ENCODE assay signal across 9 mouse cellular contexts in the genomic region with DNA sequence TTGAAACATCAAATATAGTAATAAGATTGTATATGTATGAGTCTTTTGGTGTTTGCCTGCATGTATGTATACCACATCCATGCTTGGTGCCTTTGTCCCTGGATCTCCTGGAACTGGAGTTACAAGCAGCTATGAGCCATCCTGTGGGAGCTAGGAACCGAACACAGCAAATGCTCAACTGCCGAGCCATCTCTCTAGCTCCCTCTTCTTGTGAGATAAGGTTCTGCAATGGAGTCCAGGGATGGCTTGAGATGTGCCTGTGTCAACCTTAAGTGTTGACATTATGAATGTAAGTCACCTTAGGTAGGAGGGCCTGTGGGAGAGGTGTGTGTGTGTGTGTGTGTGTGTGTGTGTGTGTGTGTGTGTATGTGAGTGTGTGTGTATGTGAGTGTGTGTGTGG. TPM values are rescaled to one million over a fixed set of nuclear protein-coding genes. Genes with fewer than 3 reads are reported as not detected.
DNase-seq lines count a peak whose midpoint lies in the region; ATAC-seq and TF ChIP-seq lines count a peak whose summit lies in the region.
"Had no signal": no experiment of that assay in that cellular context is flagged by ENCODE, and none has a peak within 500 bp of the region (broad histone marks: within the 10 kb centered on the region; RNA-seq: fewer than 3 reads in every experiment).

No protein-coding gene starts in this region.

- H3K9ac ChIP-seq in kidney, postnatal 0 days (ENCODE audit: low read depth, low read length), result no peak overlapping the region
- H3K9ac ChIP-seq in kidney, embryonic 14.5 days (ENCODE audit: low read depth, low read length), result no peak overlapping the region
- no peak overlapping the region for H3K9ac ChIP-seq in liver, postnatal 0 days (replicated peaks)

- H3K4me3 ChIP-seq in kidney, postnatal 0 days (replicated peaks; ENCODE audit: low read depth, low read length), result no peak overlapping the region
- no peak overlapping the region for H3K4me3 ChIP-seq in kidney, embryonic 14.5 days (ENCODE audit: low read length)
- no peak overlapping the region for H3K4me3 ChIP-seq in liver, postnatal 0 days (ENCODE audit: low read depth, low read length)

- no peak for DNase-seq in kidney, postnatal 0 days (ENCODE audit: low spot score)
- peak; percentile 44 for DNase-seq in CD4-positive helper T cell, adult 2 months (ENCODE audit: low read depth, low spot score)
- peak; percentile 27 for DNase-seq in T-cell, adult 2 months (ENCODE audit: low spot score)
- peak; percentile 30 for DNase-seq in liver, postnatal 0 days
- no peak for DNase-seq in right cerebral cortex, postnatal 4 days
- DNase-seq in ovary, postnatal 14 days (ENCODE audit: low spot score), result no peak
- DNase-seq in left cerebral cortex, postnatal 14 days (ENCODE audit: low spot score in 2 of 2), result no peak
- DNase-seq: gastrocnemius, postnatal 25 days had no signal

- no peak for ATAC-seq in kidney, postnatal 0 days (replicated peaks; ENCODE audit: low FRiP score, low read depth)
- no peak for ATAC-seq in kidney, embryonic 14.5 days (ENCODE audit: low FRiP score, low TSS enrichment)
- ATAC-seq in liver, postnatal 0 days, result no peak

- peaks cover 12% of the 10 kb centered on the region; the same call in 1 of the 2 replicates for H3K36me3 ChIP-seq in kidney, postnatal 0 days (ENCODE audit: insufficient read depth, low read length)
- peaks cover 16% of the 10 kb centered on the region for H3K36me3 ChIP-seq in kidney, embryonic 14.5 days (ENCODE audit: control insufficient read depth, insufficient read depth, low read length)
- peaks cover 11% of the 10 kb centered on the region; the same call in 1 of the 2 replicates for H3K36me3 ChIP-seq in liver, postnatal 0 days (replicated peaks; ENCODE audit: insufficient read depth, low read length)

- no peaks in the 10 kb centered on the region for H3K9me3 ChIP-seq in kidney, postnatal 0 days (replicated peaks; ENCODE audit: low read length)
- no peaks in the 10 kb centered on the region for H3K9me3 ChIP-seq in kidney, embryonic 14.5 days (ENCODE audit: control insufficient read depth, low read length)
- no peaks in the 10 kb centered on the region for H3K9me3 ChIP-seq in liver, postnatal 0 days (ENCODE audit: low read length)

- H3K4me1 ChIP-seq in kidney, postnatal 0 days (replicated peaks; ENCODE audit: insufficient read depth, low read length), result peaks cover 5% of the 10 kb centered on the region; the same call in 1 of the 2 replicates
- no peaks in the 10 kb centered on the region for H3K4me1 ChIP-seq in kidney, embryonic 14.5 days (ENCODE audit: control insufficient read depth, insufficient read depth, low read length)
- H3K4me1 ChIP-seq in liver, postnatal 0 days (ENCODE audit: insufficient read depth), result peaks cover 13% of the 10 kb centered on the region; the same call in 1 of the 2 replicates

- no peak overlapping the region for H3K27ac ChIP-seq in kidney, postnatal 0 days
- no peak overlapping the region for H3K27ac ChIP-seq in kidney, embryonic 14.5 days (ENCODE audit: low read depth, low read length)
- no peak overlapping the region for H3K27ac ChIP-seq in liver, postnatal 0 days (ENCODE audit: low read depth)

- no peak for TF ChIP-seq EP300 in liver, postnatal 0 days (IDR thresholded peaks at IDR 0.05; ENCODE audit: low read depth)

- WGBS in kidney, postnatal 0 days, result 52% methylated on average over 2 of the region's 2 CpGs
- WGBS in kidney, embryonic 14.5 days, result 51% methylated on average over 2 of the region's 2 CpGs
- WGBS in liver, postnatal 0 days (ENCODE audit: insufficient replicate concordance), result 40% methylated on average over 2 of the region's 2 CpGs

- TF ChIP-seq CTCF in kidney, postnatal 0 days (IDR thresholded peaks at IDR 0.05; ENCODE audit: low read depth), result peak; percentile 43; the same call in 1 of the 2 replicates
- TF ChIP-seq CTCF in liver, postnatal 0 days (IDR thresholded peaks at IDR 0.05; ENCODE audit: low read depth), result peak; percentile 77

- no peaks in the 10 kb centered on the region for H3K27me3 ChIP-seq in kidney, postnatal 0 days (ENCODE audit: insufficient read depth, low read length)
- no peaks in the 10 kb centered on the region for H3K27me3 ChIP-seq in kidney, embryonic 14.5 days (ENCODE audit: control insufficient read depth, insufficient read depth, low read length)
- no peaks in the 10 kb centered on the region for H3K27me3 ChIP-seq in liver, postnatal 0 days (ENCODE audit: insufficient read depth, low read length)

- intact Hi-C loops in left cerebral cortex, postnatal 14 days (cut with DNase I), result no loop called here

- H3K4me2 ChIP-seq in kidney, postnatal 0 days (ENCODE audit: low read length), result no peak overlapping the region
- H3K4me2 ChIP-seq in kidney, embryonic 14.5 days (replicated peaks; ENCODE audit: low read depth, low read length), result no peak overlapping the region
- no peak overlapping the region for H3K4me2 ChIP-seq in liver, postnatal 0 days (ENCODE audit: low read depth, low read length)

RNA-seq across cellular contexts. Expression of gene Atpif1, which starts 6.8 kb away (rescaled TPM):
- 1,652 and 1,801 TPM in 2 replicates for polyA plus RNA-seq in kidney, postnatal 0 days (2015; fragmentation: Nextera tagmentation; extraction: Ambion mirVana)
- 1,253 and 1,671 TPM in 2 replicates for polyA plus RNA-seq in kidney, embryonic 14.5 days (2014; fragmentation: Nextera tagmentation; extraction: Ambion mirVana)
- 935 and 945 TPM in 2 replicates for polyA plus RNA-seq in liver, postnatal 0 days (2015; fragmentation: Nextera tagmentation; extraction: Ambion mirVana)
- total RNA-seq in left cerebral cortex, postnatal 14 days (2021), result 100 to 1,000 TPM; 629 to 641 TPM

RNA-seq across cellular contexts. Expression of gene Dnajc8, which starts 8.7 kb away (rescaled TPM):
- 162 and 170 TPM in 2 replicates for polyA plus RNA-seq in kidney, postnatal 0 days (2015; fragmentation: Nextera tagmentation; extraction: Ambion mirVana)
- 176 and 238 TPM in 2 replicates for polyA plus RNA-seq in kidney, embryonic 14.5 days (2014; fragmentation: Nextera tagmentation; extraction: Ambion mirVana)
- 70.7 and 71.5 TPM in 2 replicates for polyA plus RNA-seq in liver, postnatal 0 days (2015; fragmentation: Nextera tagmentation; extraction: Ambion mirVana)
- 10 to 100 TPM; 76.0 to 79.0 TPM for total RNA-seq in left cerebral cortex, postnatal 14 days (2021)

RNA-seq across cellular contexts. Expression of gene Sesn2, which starts 16.4 kb away (rescaled TPM):
- 18.1 and 20.1 TPM in 2 replicates for polyA plus RNA-seq in kidney, postnatal 0 days (2015; fragmentation: Nextera tagmentation; extraction: Ambion mirVana)
- 12.4 and 15.4 TPM in 2 replicates for polyA plus RNA-seq in kidney, embryonic 14.5 days (2014; fragmentation: Nextera tagmentation; extraction: Ambion mirVana)
- 7.3 and 8.7 TPM in 2 replicates for polyA plus RNA-seq in liver, postnatal 0 days (2015; fragmentation: Nextera tagmentation; extraction: Ambion mirVana)
- 10 to 100 TPM; 10.8 to 12.2 TPM for total RNA-seq in left cerebral cortex, postnatal 14 days (2021)

RNA-seq across cellular contexts. Expression of gene Ptafr, which starts 37.2 kb away (rescaled TPM):
- 0.64 and 0.75 TPM in 2 replicates for polyA plus RNA-seq in kidney, postnatal 0 days (2015; fragmentation: Nextera tagmentation; extraction: Ambion mirVana)
- 0.23 and 0.47 TPM in 2 replicates for polyA plus RNA-seq in kidney, embryonic 14.5 days (2014; fragmentation: Nextera tagmentation; extraction: Ambion mirVana)
- 1.0 and 1.3 TPM in 2 replicates for polyA plus RNA-seq in liver, postnatal 0 days (2015; fragmentation: Nextera tagmentation; extraction: Ambion mirVana)
- total RNA-seq in left cerebral cortex, postnatal 14 days (2021), result 1 to 10 TPM; 1.4 to 1.6 TPM

Comparison
In these comparisons a context has a peak if more than half of its experiments do, and no peak if none do; other contexts are left out.
1. DNase-seq: peak in CD4-positive helper T cell, adult 2 months (single experiment), T-cell, adult 2 months (single experiment) and liver, postnatal 0 days (single experiment); none in kidney, postnatal 0 days (single experiment), right cerebral cortex, postnatal 4 days (single experiment), ovary, postnatal 14 days (single experiment) and left cerebral cortex, postnatal 14 days (0 of 2).